Mouse (Mus musculus) liver, postnatal 0 days (tissue): ENCODE data around the gene Bcat2.

Experiments
- CTCF ChIP-seq: sonication (generic); IDR thresholded peaks from 2 replicates; pipeline ENCODE4 v1.5.1; 2016; ENCODE audit warnings: antibody characterized with exemption, low read depth
- EP300 ChIP-seq: IDR thresholded peaks from 2 replicates; pipeline ENCODE4 v1.6.1; 2016; ENCODE audit warnings: antibody characterized with exemption, low read depth, mild to moderate bottlenecking

DNA sequence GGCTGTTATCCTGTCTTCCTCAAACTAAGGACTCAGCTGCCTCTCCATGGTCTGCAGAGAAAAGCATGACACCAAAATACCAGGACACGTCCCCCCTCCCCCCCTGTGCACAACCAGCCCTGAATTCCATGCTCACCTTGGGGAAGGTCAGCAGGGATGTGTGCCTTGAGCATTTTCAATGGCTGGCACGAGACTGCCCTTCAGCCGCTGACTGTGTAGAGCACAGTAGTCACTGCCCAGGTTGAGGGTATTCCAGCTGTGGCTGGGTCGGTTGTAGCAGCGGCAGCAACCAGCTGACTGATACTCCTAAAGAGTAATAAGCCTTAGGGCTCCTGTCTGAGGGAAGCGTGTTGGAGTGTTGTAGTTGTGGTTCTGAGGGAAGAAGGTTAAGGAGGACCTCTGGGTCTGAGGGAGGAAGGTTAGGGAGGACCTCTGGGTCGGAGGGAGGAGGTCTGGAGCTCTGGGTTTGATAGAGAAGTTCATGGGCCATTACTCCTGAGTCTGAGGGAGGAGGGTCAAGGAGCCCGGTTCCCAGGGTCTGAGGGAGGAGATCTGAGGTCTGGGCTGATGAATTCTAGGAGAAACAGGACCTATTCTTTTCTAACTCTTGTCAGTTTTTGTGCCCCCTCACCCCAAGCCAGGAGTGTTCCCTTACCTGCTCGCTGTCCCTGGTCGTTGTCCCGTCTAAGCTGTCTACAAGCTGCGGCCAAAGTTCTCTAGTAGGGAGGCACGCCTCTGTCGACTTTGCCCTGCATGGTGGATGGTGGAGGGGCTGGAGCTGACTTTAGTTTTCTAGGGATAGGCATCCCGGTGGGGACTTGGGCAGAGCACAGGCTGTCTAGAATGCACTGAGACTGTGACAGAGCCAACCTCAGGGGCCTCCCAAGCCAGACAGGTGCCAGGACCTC lies 4.8 kb downstream of the Bcat2 start:
- TF ChIP-seq EP300 (peak; percentile 54; the same call in 1 of the 2 replicates), CTCF (no peak)
